Mouse (Mus musculus): ENCODE data around the gene Rab42. TPM values are rescaled to one million over a fixed set of nuclear protein-coding genes. Genes with fewer than 3 reads are reported as not detected.

Gene Rab42
- total RNA-seq, 2 experiments from 2014 or later, result 1.3 TPM; not detected in 1

DNA sequence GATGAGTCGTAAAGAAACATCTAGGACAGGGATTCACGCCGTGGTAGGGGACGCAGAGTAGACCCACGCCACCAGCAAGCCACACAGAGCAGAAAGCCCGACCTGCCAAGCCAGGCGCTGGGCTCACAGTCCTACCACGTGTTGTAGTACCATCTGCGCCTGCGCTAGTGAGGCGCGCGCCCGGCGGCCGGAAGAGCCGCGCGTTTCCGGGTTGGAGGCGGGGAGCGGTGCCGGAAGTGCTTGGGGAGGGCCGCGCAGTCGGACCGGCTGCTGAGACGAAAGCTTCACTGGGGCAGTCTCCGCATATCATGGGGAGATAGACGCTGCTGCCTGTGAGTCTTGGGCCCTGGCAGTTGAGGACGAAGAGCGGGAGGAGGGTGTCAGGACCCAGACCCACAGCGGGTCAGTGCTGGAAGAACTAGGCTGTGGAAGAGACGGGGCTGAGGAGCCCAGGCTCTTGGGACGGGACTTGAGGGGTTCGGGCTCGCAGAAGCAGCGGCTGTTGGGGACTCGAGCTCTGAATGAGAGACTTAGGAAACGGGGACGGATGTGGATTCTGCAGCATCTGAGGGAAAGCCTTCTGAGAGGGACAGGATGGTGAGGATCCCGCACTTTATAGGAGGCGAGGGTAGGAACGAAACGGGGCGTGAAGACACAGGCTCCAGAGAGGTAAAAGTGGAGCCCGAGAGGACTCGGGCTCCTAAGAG, 28.9 kb downstream of the Rab42 start, which contains the start of gene Taf12:
Gene Taf12, plus strand, starts transcription at position 220 of the 707 bp plus-strand sequence.
- ATAC-seq (replicated peaks; ENCODE audit: poor library complexity), result peak; percentile 61

DNA sequence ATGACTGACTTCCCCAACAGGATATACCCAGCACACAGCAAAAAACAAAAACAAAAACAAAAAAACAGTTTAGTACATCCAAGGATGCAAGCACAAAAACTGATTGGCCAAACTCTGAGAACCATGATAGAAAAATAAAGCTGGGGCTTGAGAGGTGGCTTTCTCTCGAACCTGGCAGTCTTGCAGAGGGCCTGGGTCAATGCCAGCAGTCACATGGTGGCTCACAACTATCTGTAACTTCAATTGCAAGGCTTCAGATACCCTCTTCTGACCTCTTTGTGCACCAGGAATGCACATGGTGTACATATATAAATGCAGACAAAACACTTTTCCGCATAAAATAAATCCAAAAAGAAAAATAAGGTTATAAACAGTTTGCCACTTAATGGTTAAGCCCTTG, 30.0 kb downstream of the Rab42 start:
- ATAC-seq (replicated peaks; ENCODE audit: poor library complexity), result no peak

DNA sequence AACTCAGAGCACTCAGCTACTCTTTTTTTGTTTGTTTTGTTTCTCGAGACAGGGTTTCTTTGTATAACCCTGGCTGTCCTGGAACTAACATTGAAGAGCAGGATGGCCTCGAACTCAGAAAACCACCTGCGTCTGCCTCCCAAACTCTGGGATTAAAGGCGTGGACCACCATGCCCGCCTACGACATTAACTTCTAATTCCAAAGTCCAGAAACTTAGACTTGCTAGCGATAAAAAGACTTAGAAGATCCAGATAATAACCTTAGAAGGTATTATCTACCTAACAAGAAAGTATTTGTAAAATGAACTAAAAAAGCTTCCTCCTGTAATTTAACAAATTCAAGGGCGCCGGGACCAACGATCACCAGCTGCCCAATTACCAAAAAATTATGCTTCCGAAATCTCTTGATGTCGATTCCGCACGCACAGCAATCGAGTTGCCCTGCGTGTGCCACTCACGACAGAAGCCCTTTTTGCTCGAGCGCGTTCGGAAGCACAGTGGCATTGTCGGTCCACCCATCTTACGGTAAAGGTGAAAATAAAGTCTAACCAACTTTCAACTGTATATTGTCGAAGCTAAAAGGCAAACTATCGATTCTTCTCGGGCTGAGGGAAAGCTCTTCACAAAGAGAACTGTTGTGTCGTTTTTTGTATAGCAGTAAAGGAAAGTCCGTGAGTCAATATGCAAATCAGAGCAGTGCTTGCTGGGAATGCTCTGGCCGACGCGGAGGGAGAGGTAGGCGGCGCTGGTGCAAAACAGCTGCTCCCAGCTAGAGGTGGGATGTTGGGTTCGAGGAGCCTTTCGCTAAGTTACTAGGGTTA, 33.2 kb downstream of the Rab42 start:
- ATAC-seq (replicated peaks; ENCODE audit: poor library complexity), result peak; percentile 68

DNA sequence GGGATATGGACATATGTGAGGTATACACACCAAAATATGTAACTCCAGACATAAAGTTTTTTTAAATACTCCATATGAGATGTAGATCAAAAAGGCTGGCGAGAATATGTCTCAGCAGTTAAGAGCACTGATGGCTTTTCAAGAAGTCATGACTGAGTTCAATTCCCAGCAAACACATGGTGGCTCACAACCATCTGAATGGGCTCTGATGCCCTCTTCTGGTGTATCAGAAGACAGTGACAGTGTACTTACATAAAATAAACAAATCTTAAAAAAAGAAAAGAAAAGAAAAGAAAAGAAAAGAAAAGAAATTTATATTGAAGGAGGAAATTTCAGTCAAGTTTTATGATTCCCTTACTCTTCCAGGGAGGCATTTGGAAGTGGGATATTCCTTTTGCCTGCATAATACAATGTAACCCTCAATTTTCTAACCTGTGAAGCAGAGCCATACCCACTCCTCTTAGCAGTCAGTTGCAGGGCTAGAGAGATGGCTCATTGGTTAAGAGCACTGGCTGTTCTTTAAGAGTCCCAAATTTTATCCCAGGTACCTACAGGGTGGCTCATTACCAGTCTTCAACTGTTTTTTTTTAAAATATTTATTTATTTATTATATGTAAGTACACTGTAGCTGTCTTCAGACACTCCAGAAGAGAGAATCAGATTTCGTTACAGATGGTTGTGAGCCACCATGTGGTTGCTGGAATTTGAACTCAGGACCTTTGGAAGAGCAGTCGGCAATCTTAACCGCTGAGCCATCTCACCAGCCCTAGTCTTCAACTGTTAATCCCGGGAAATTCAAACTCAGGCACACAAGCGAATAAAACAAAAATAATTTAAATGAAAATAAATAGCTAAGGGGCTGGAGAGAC, 34.1 kb downstream of the Rab42 start:
- ATAC-seq (replicated peaks; ENCODE audit: poor library complexity), result peak; percentile 38

DNA sequence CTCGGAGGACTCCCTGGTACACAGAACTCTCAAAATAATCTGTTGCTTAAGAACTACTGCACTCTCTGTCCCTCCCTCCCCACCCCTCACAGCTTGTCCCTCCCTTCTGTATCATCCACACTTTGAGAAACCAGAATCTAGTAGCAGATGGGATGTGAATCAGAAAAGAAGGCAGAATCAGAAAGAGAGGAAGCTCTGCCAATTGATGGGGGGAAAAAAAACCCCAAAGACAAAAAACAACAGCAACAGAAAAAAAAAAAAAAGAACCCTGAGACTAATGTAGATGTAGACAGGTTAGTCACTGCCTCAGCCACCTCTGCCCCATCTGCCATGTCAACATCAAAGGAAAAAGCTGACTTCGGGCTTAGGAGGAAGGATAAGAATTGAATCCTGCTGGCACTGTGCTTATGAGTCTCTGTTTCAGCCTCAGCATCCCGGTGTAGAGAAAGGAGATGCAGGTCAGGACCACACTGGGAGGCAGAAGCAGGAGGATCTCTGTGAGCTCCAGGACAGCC, 36.3 kb downstream of the Rab42 start:
- no peak for ATAC-seq (replicated peaks; ENCODE audit: poor library complexity)

DNA sequence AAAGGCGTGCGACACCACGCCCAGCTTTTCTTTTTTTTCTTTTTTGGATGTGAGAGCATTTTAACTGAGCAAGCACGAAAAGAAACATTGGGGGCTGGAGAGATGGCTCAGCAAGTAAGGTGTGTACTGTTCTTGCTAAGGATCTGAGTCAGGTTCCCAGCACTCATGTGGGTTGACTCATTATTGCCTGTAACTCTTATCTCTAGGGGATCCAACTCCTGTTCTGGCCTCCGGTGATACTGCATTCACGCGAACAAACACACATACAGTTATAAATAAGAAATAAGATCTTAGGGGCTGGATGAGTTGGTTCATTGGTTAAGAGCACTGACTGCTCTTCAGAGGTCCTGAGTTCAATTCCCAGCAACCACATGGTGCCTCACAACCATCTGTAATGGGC, 39.9 kb downstream of the Rab42 start:
- ATAC-seq (replicated peaks; ENCODE audit: poor library complexity), result no peak

DNA sequence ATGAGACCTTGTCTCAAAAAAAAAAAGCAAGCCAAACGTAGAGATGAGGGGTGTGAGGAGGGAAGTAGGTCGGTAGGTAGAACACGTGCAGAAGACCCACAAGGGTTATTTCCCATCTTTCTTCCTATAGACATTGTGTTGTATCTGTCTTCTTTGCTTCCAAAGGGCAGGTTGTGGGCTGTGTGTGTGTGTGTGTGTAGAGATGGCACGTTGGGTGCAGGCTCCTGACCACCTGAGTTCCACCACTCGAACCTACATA, 40.9 kb downstream of the Rab42 start:
- no peak for ATAC-seq (replicated peaks; ENCODE audit: poor library complexity)

DNA sequence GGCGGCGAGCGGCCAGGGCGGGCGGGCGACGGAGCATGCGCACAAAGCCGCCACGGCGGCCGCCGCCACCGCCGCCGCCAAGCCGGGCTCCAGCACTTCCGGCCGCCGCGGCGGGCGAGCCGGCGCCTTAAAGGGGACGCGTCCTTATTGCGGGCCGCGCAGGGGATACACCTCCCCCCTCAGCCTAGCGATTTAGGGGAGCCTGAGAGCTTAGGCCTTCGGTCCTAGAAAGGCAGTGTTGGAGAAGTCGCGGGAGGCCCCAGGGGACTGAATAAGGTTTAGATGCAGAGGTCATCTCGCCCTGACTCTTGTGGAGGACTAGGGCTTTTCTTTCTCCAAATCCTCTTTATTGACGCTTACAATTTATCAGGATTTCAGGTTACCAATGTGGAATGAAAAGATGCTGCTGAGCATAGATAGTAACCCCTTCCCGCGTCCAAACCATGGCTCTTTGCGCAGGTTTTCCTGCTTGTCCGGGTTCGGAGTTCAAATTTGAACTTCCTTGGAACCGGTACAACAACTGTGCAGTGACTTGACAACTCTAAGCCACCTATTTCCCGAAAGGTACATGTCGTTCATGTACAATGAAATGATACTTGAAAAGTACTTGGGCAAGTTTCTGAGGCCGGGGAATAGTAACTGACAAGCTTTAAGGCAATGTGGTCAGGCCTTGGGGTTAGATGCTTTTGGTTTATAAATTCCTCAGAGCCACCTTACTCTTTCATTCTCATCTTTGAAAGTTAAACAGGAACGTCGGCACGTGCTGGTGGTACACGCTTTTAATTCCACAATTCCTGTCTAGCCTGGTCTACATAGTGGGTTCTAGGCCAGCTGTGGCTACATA, 41.4 kb downstream of the Rab42 start, which contains the start of gene Gmeb1:
Gene Gmeb1, minus strand, starts transcription at position 89 of the 844 bp plus-strand sequence.
- peak; percentile 60 for ATAC-seq (replicated peaks; ENCODE audit: poor library complexity)

DNA sequence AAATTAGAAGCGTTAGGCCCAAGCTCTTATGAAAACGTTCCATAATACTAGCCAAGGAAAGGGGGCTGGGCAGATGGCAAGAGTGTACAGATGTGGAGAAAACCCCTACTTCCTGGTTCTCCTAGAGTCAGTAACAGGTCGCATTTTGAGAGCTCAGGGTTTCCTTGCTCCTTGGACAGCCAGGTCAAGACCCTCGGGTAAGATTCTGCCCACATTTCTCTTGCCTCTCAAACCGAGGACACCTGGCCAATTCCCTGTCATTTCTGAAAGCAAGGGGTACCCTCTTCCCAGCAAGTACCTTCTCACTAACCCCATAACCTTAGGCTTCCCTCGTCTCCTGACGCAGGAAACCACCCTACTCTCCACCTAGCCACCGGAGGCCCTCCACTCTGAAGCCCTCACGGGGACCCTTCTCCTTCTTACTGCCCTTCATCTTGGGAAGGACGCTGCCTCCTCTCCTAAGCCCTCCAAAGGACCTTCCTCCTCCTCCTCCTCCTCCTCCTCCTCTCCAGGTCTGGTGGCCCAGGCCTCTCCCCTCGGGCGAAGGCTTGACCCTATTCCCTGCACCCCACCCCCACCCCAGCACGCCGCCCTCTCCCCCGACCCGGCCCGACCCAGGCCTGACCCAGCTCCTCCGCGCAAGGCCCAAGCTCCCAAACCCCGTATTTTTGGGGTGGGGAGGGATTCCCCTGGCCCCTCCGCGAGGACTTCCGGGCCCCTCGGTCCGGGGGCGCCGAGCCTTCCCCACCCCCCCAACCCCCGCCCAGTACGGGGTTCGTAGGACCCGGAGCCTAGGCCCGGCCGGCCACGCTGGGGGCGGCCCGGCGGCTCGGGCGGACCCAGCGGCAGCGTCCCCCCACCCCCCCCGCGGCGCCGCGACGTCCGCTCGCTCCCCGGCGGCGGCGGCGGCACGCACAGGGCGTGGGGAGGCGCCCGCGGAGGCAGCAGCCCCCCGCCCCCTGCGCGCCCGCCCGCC, 42.5 kb downstream of the Rab42 start:
- peak; percentile 43 for ATAC-seq (replicated peaks; ENCODE audit: poor library complexity)

DNA sequence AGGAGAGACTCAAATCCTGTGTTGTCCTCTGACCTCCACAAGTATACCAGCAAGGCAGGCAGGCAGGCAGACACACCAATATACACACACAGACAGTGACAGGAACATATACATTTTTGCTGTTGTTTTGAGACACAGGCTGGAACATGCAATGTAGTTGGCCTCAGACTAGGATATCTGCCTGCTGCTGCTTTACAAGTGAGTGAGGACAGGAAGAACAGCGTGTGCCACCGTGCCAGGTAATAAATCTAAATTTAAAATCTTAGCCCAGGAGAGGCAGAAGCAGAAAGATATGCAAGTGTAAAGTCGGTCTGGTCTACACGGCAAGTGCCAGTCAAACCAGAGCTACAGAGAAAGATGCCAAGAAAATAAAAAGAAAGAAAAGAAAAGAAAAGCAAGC, 43.9 kb downstream of the Rab42 start:
- ATAC-seq (replicated peaks; ENCODE audit: poor library complexity), result no peak

DNA sequence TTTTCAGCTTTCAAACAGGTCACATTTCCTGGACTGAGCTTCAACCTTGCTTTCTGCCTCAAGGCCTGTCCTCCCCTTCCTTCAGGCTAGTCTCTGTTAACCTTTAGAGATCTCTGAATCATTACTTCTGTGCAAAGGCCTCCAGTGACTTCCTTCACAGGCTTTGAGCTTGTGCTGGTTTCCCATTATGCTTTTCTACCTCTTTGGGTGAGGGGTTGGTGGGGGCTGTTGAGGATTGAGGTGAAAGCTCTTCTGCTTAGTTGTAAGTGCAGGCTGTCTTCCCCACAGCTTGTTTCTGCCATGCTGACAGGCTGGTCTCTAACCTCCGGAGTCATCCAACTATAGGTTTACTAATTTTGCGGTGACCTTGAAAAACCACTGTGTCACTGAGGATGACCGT, 46.8 kb downstream of the Rab42 start:
- no peak for ATAC-seq (replicated peaks; ENCODE audit: poor library complexity)

DNA sequence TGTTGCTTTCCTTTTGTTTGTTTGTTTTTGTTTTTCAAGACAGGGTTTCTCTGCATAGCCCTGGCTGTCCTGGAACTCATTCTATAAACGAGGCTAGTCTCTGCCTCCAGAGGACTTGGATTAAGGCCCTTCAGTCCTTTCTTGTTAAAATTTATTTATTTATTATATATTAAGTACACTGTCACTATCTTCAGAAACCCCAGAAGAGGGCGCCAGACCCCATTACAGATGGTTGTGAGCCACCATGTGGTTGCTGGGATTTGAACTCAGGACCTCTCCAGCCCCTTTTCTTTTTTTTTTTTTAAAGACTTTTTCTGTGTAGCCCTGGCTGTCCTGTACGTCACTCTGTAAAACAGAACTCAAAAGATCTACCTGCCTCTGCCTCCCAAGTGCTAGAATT, 48.2 kb downstream of the Rab42 start:
- ATAC-seq (replicated peaks; ENCODE audit: poor library complexity), result no peak

DNA sequence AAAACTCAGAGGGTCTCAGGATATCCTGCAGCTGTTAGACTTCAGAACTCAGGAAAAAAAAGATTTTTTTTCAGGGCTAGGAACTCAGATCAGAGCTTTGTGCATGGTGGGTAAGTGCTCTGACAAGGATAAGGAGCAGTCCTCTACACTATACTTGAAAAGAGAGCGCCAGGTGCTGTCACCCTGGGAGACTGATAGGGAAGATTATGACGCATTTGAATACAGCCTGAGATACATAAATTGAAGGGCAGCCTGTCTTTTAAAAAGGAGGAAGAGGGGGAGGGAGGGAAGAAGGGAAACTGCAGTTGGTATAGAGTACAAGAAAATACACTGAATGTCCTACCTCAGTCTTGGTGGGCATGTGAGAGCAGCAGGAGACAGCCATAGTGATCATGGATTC, 49.6 kb downstream of the Rab42 start:
- ATAC-seq (replicated peaks; ENCODE audit: poor library complexity), result peak; percentile 80

DNA sequence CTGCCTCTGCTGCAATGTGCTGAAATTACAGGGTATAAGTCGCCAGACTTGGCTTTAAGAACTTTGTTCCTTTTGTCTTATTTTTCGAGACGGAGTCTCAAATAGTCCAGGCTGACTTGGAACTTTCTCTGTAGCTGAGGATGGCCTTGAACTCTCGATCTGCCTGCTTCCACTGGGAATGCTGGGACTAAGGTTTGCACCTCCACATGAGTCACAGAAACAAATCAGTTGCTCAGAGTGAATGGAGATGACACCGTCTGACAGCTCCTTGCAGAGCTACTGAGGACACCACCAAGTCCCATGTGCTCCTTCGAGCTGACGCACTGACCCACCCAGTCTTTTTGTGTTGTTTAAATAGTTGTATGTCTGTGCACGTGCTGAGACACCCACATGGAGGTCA, 50.1 kb downstream of the Rab42 start:
- ATAC-seq (replicated peaks; ENCODE audit: poor library complexity), result no peak

Other genes starting within 250 kb of the Rab42 start
- gene Gm10300, start 228.7 kb downstream of the Rab42 start, total RNA-seq (2015), result 0.07 and 0.34 TPM in 2 replicates
- 0.50 and 0.61 TPM in 2 replicates for gene Gm10300, start 228.7 kb downstream of the Rab42 start, total RNA-seq (2017)
- 42.5 and 53.5 TPM in 2 replicates for gene Epb41, start 228.1 kb downstream of the Rab42 start, total RNA-seq (2015)
- gene Epb41, start 228.1 kb downstream of the Rab42 start, total RNA-seq (2017), result 49.7 and 78.9 TPM in 2 replicates
- gene Oprd1, start 158.9 kb downstream of the Rab42 start, total RNA-seq (2015), result not detected in 2 replicates
- gene Oprd1, start 158.9 kb downstream of the Rab42 start, total RNA-seq (2017), result not detected in 2 replicates
- 64.7 and 66.5 TPM in 2 replicates for gene Ythdf2, start 91.1 kb downstream of the Rab42 start, total RNA-seq (2015)
- 64.0 and 69.7 TPM in 2 replicates for gene Ythdf2, start 91.1 kb downstream of the Rab42 start, total RNA-seq (2017)
- 13.9 and 14.3 TPM in 2 replicates for gene Gmeb1, start 41.8 kb downstream of the Rab42 start, total RNA-seq (2015)
- 18.7 and 29.3 TPM in 2 replicates for gene Gmeb1, start 41.8 kb downstream of the Rab42 start, total RNA-seq (2017)
- 40.5 and 42.1 TPM in 2 replicates for gene Taf12, start 29.0 kb downstream of the Rab42 start, total RNA-seq (2015)
- 34.1 and 72.2 TPM in 2 replicates for gene Taf12, start 29.0 kb downstream of the Rab42 start, total RNA-seq (2017)
- 32.2 and 45.6 TPM in 2 replicates for gene Trnau1ap, start 26.2 kb upstream of the Rab42 start, total RNA-seq (2015)
- 34.4 and 43.4 TPM in 2 replicates for gene Trnau1ap, start 26.2 kb upstream of the Rab42 start, total RNA-seq (2017)
- gene Rcc1, start 50.2 kb upstream of the Rab42 start, total RNA-seq (2015), result 24.2 and 26.8 TPM in 2 replicates
- gene Rcc1, start 50.2 kb upstream of the Rab42 start, total RNA-seq (2017), result 44.1 and 46.9 TPM in 2 replicates
- 28.4 and 34.7 TPM in 2 replicates for gene Phactr4, start 119.1 kb upstream of the Rab42 start, total RNA-seq (2015)
- gene Phactr4, start 119.1 kb upstream of the Rab42 start, total RNA-seq (2017), result 8.9 and 10.1 TPM in 2 replicates
- 11.1 and 18.4 TPM in 2 replicates for gene Med18, start 160.5 kb upstream of the Rab42 start, total RNA-seq (2015)
- 10.9 and 16.9 TPM in 2 replicates for gene Med18, start 160.5 kb upstream of the Rab42 start, total RNA-seq (2017)
- gene Sesn2, start 207.1 kb upstream of the Rab42 start, total RNA-seq (2015), result 2.4 and 3.4 TPM in 2 replicates
- 2.6 and 3.0 TPM in 2 replicates for gene Sesn2, start 207.1 kb upstream of the Rab42 start, total RNA-seq (2017)
- 678 and 715 TPM in 2 replicates for gene Atpif1, start 230.3 kb upstream of the Rab42 start, total RNA-seq (2015)
- gene Atpif1, start 230.3 kb upstream of the Rab42 start, total RNA-seq (2017), result 1,407 and 1,519 TPM in 2 replicates
- gene Dnajc8, start 232.2 kb upstream of the Rab42 start, total RNA-seq (2015), result 134 and 147 TPM in 2 replicates
- 416 and 463 TPM in 2 replicates for gene Dnajc8, start 232.2 kb upstream of the Rab42 start, total RNA-seq (2017)